Mouse (Mus musculus): ENCODE data around the gene Cacnb4.

The Cacnb4 gene

DNA sequence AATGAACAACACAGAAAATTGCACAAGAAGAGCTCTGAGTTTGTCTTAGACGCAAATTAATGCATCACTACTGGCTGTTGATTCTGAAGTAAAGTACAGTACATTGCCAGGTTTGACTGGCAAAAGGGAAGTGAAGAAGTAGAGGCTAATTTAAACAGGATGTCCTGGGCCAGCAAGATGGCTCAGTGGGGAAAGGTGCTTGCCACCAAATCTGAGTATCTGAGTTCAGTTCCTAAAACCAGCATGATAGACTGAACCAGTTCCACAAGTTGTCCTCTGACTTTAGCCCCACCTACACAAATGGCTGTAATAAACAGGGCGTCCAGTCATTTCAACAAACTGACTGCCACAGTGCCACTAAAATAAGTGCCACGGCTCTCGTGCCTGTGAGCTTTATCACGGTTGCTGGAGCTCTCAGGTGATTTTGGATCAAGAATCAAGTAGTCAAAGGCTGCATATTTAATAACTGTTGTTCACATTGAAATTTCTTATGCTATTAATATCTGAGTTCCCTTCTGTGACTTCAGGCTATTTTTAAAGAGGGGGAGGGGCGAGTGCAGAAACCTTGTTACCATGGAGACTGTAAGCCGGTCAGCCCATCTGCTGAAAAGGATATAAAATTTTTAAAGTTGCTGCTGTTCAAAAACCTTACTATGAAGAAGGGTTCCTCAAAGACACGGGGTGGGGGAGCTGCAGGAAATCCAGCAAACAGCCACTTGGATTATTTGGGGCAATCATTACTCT, 29.2 kb downstream of the Cacnb4 start:
- DNase-seq: peak; percentile 39

DNA sequence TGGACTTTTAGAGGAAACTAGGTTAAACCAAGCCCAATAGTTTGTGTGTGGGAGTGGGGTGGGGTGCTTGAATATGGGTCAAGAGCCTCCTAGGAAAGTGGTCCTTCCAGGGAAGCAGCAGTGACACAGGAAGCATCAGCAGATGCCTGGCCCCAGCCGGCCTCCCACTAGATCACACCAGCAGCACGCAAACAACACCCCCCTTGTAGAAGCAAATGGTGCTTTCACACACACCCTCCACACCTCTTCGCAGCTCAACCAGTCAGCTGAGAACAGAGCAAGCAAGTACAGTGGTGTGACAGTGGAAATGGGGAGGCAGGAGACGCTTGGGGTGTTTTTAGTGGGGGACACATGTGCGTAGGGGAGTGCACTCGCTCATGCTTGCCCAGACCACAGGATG, 33.0 kb downstream of the Cacnb4 start:
- DNase-seq: no peak

DNA sequence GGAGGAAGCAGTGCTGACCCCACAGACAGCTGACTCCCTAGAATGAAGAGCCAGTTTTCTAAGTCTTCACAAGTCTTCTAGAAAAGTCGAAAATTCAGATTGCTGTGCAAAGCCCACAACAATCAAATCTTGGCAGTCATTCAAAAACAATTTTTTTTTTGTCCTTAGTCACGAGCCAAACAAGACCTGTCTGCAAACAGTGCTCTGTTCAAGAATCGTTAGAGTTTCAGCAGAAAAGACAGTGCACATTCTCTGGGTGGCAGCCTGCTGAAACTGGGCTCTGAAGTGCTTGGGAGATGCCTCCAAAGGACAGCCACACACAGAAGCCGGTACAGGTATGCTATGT, 37.1 kb downstream of the Cacnb4 start:
- DNase-seq: no peak

DNA sequence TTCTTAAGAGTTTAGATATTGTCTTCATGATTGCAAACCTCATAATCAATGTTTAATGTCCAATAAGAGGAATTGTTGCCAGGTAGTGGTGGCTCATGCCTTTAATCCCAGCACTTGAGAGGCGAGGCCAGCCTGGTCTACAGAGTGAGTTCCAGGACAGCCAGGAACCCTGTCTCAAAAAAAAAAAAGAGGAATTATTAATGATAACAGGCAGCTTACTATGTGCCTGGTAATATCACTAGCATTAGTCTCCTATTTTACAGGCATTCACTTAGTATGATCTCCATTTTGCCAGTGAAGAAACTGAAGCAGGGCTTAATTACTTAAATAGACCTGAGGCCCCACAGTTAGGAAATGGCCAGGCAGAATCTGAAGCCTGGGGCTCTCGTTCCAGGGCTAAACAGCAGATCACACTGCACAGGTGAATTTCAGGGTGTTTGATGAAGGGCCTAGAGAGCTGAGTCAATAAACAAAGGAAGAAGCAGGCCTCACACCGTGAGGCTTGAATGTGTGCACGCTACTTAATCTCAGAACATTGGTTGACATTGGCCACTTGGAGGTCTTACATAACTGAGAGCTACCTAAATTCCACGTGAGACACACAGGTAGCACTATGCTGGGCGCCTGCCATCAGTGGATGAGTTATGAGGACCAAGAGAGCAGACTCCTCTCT, 37.6 kb downstream of the Cacnb4 start:
- peak; percentile 44 for DNase-seq

DNA sequence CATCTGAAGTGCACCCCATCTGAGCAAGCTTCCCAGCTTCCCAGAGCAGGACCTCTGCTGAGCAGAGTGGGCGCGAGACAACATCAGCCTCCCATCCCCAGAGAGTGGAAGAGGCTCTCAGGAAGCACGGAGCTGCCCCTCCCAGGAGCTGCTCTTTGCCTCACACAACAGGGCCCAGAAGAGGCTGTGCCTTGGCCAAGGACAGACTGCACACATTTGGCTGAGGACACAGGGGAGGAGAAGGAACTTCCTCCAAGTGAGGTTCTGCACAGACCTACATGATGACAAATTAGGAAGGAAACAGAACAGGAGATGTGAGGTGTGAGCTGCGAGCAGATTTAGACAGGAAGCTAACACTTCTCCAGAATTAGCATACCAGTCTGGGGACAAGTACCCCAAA, 38.4 kb downstream of the Cacnb4 start:
- DNase-seq: peak; percentile 60

DNA sequence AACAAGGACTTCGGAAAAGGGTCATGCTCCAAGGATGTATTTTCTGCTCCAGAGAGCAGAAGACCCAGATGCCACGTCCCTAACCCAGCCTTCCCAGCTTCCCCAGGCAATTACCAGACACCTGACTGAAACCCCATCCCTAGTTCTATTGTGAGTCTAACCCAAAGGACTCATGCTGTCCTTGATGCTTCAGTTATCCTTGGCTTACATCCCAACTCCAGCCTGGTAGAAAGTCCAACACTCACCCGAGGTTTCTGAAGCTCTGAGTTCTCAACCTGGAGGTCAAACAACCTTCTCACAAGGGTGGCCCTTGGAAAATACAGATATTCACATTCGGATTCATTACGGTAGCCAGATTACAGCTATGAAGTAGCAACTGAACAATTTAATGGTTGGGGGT, 40.6 kb downstream of the Cacnb4 start:
- DNase-seq: no peak

DNA sequence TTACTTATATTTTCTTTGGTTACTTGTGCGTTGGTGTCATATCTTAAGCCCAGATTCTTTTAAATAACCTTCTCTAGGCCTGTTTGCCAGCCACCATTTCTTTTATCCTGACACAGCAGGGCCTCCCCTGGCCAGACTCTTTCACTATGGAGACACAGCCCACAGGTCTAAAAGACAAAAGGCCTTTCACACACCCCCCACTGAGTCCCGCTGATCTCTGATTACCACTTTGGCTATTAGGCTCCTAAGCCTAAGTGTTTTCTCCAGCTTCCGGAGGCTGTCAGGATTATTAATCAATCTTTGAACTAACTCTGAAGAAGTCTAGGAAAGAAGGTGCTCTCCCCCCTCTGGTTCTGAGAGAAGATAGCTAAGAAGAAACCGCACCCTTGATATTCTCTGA, 41.3 kb downstream of the Cacnb4 start:
- no peak for DNase-seq

DNA sequence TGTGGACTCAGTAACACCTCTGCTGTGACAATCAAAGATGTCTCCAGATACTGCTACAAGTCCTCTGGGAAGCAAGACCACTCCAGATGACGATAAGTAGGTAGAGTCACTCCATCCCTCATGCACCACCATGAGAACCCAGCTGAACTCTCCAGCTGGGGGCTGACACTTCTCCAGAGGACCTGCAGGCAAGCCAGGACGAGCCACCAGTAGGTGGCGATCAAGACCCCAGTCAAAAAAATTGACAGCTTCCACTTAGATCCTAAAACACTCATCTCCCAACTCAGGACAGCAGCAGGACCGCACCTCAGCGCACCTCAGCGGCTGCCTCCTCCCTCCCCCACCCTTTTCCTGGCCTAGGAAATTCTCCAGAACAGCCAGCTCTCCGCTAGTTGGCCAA, 43.8 kb downstream of the Cacnb4 start:
- peak; percentile 80 for DNase-seq

DNA sequence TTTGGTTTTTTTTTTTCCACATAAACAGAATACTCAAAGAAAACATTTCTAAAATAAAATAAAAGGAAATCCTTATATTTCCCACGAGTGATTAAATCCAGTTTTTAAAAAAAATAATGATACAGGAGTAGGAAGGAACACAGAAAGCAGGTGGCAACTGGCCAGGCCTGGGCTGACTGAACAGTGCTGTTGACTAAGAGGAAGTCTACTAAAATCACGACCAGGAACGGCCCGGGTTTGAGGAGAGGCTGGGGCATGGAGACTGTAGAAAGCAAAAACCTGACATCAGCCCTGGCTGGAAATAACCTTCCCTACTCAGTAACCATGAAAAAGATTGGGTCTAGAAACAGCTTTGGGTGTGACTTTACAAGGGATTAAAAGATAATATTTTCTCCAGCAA, 48.4 kb downstream of the Cacnb4 start:
- no peak for DNase-seq

DNA sequence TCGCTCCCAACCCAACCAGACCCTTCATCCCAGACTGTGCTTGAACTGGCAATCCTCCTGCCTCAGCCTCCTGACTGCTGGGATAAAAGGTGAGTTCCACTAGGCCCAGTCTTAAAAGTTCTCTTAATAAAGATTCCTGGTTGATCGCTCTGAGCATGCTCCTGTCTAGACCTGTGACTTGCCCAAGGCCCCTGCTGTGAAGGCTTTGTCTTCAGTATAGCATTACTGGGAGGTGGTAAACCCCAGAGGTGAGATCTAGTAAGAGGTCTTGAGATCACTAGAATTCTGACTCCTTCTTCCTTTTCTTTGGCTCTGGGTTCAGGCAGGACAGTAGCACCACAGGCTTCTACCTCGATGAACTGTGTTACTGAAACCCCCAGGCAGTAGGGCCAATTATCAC, 50.4 kb downstream of the Cacnb4 start:
- DNase-seq: no peak

DNA sequence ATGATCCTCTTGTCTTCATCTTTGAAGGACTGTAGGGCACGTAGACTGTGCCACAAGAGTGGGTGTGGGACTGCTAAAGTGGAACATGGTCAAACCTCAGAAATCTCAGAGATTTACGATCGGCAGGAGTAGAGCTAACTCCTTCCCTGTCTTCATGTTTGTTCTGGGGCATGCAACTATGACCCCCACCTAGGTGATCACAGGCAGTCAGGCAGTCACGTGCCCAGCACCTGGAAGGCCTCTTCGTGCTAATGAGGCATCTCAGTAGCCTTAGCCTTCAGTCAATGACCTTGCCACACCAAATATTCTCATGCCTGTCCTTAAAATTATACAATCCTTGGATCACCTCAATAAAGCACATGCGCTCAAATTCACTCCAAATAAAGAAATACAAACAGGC, 50.9 kb downstream of the Cacnb4 start:
- no peak for DNase-seq

DNA sequence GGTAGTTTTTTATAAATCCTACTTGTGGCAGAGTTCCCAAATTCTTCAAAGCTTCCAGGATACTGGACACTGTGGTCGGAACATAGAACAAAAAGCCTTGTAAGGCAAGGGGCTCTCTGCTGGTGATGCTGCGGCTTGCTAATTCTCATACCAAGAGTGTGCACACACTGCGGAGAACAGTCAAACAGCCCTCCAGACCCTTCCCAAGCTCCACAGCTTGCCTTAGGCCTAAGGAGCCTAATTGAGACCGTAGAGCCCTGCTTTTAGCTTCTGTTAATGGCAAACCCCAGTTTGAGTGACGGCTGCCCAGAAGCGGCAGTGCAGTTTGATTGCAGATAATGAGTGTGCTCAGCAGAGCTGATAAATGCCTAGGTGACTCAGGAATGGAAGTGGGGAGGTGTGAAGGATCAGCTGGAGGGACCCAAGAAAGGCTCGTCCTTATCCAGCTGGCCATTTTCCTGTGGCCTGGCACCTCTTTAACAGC, 52.7 kb downstream of the Cacnb4 start:
- no peak for DNase-seq

DNA sequence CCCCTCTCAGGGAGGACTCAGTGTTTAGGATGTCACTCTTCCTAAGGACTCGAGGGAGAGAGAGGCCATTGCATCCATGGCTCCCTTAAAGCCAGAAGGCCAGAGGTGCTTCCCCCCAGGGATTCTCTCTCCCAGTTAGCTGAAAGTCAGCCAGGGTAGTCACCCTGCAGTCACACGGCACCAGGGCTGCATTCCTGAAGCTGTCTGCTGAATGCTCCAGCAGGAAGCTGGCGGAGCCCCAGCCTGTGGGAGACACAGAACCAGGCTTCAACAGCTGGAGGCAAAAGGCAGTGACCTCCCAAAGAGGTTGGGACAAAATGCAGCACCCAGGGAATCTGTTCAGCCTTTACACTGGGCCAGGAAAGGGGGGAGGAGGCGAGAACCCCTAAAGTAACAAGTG, 53.2 kb downstream of the Cacnb4 start:
- DNase-seq: no peak

DNA sequence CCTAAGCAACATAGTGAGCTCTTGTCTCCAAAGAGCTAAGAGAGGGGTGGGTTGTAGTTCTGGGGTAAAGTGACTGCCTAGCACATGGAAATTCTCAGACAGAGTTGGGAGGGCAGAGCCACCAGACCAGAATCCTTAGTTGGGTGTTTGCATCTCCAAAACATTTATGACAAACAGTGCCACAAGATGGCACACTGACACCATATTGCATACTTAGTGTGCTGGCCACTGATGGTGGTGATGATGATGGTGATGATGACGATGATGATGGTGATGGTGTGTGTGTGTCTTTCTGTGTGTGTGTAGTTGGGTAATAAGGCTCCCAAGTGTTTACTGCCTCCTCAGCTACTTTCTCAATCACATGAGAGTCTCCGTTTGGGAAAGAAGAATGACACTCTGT, 54.0 kb downstream of the Cacnb4 start:
- no peak for DNase-seq

DNA sequence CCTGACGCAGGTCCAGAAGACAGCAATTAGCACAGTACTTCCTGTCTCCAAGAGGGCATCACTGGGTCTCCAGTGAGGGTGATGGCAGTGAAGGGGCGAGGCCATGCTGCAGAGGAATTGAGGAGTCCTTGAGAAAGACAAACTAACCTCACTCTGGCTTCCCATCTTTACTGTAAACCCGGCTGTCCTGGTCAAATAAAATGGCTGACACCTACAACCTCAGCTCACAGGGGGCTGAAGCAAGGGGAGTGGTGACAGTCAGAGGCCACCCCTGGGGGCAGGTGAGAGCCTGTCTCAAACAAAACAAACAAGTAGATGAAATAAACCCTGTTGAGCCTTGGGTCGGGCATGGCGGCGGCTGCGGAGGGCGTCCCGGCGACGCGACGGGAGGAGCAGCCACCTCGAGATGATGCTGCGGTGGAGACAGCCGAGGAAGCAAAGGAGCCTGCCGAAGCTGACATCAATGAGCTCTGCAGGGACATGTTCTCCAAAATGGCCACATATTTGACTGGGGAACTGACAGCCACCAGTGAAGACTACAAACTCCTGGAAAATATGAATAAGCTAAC, 57.1 kb downstream of the Cacnb4 start:
- no peak for DNase-seq

DNA sequence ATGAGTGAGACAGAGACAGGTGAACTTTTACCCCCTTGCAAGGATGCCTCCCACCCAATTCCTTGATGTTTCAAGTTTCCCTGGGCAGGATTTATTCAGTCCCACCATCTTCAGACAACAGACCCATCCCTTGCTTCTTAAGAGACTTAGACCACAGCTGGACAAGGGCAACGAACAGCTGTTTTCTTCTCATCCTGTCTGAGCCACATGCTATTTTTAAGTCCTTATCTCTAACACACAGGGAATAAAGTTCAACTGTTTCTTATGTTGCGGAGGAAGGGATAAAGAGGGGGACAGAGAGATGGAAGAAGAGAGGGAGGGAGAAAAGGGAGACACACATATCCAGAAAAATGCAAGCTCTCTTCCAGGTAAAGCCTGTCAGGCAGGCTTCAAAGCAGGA, 57.8 kb downstream of the Cacnb4 start:
- DNase-seq: no peak

DNA sequence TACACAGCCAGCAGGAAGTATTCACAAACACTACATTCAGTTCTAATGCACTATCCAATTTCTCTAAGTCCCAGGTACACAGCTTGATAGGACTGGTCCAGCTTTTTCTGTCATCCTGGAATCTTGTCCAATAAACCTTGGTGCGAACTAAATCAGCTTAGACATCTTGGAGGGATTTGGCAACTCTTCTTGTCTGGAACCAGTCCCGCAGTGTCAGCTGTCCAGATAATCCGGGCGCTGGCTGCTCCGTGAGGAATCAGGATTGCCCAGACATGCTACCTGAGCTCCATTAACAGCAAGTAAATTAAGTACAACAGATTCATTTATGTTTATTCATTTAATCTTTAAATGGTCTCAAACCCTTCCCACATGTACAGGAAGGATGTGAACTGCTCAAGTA, 61.2 kb downstream of the Cacnb4 start:
- DNase-seq: peak; percentile 94

DNA sequence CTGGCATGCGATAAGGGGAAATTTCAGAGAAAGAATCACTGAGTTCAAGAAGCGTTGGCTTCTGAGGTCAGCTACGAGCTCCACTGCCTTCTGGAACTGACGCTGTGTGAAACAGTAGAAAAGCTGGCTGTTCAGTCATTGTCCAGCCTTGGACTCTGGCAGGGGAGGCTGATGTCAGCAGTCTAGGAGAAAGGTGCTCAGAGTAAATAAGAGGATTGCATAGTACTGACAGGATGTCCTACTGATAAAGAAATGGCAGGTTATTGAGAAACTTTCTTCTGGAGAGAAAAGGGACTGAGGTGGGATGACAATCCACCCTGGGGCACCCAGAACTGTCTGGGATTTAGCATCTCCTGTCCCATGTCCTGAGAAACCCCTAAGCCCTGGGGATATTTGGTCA, 62.7 kb downstream of the Cacnb4 start:
- DNase-seq: no peak

DNA sequence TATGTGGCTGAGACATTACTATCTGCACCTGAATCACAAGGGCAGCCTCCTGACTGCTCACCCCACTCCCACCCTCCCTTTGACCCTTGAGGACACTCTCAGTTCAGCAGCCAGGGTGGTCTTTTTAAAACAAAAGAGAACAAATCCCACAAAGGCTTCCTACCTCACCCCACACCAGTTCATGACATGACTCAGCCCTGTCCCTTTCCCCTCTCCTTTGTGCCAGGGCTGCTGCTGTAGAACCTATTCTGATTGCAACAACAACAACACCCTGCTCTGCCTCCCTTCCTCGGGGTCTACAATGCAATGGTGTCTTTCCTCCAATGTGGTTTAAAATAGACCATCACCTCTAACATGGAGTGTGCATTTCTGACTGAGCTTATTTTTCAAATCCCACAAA, 67.1 kb downstream of the Cacnb4 start:
- no peak for DNase-seq

DNA sequence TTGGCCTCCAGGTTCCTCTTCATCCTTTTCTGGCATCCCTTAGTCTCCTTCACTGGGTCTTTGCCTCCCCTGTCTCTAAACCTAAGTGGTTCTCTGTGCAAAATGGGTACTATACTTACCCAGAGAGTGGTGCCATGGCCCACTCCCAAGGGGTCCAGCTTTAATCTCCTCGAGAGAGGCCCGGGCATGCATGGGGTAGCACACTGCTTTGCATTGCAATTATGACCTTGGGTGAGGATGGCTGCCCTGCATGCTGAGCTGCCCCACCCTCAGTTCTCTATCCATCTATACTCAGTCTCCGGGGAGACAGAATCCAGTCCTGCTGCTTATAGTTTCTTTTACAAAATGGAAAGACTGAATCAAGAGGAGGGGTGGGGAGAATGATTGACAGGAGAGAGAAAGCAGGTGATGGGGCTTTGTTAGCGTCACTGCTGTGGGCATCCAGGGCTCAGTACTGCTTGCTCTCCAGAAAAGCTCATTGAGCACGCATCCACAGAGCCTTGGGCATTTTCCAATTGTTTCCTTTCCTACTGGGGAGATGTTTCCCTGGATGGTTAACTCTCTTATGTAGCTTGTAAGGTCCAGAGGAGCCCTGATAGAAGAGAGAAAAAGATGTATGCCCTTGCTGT, 68.7 kb downstream of the Cacnb4 start:
- no peak for DNase-seq

DNA sequence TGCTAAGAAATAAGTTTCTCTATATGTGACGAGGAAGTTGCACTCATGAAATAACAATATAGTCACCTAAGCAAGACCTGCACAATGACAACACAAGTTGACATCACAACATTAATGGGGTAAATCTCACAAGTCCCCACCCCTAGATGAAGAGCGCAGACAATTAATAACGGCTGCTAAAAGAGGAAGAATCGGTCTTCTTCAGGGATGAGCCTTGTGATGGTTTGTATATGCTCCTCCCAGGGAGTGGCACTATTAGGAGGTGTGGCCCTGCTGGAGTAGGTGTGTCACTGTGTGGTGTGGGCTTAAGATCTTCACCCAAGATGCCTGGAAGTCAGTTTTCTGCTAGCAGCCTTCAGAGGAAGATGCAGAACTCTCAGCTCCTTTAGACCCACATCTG, 70.3 kb downstream of the Cacnb4 start:
- no peak for DNase-seq

DNA sequence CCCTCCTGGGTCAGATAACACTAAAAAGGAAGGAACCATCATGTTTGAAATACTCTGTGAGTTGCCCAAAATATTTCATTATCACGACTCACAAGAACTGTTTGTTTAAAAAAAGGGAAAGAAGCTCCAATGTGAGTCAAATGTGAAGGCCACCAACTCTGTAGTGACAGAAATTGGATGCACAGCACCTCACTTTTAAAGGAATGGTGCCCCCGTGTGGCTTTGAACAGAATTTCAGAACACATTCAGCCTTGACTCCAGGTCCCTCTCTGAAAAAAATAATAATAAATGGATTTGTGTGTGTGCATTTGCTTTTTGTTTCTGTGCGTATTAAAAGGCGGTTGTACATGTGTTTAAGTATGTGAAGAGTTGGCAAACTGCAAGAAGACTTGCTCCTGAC, 71.3 kb downstream of the Cacnb4 start:
- DNase-seq: peak; percentile 86

DNA sequence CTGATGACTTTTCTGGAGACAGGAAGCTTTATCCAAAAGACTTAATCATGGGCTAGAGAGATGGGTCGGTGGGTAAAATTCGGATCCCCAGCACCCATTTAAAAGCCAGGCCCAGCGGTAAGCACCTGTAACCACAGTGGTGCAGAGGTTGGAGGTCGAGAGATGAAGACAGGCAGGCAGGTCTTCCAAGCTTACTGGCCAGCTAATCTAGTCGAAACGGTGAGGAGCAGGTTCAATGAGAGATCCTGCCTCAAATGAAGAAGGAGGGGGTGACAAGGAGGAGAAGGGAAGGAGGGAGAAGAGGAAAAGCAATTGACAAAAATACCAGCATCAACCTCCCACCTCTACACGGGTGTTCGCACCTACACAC, 72.0 kb downstream of the Cacnb4 start:
- no peak for DNase-seq
